Mouse (Mus musculus) erythroblast, embryonic 14.5 days (primary cell): ENCODE measurements around the gene Vwa2. TPM values are rescaled to one million over a fixed set of nuclear protein-coding genes. Genes with fewer than 3 reads are reported as not detected.

Experiments
- H3K27me3 ChIP-seq: 2 replicates; pipeline ENCODE4 v1.6.1; 2012; ENCODE audit warnings: inconsistent platforms; ENCODE audit not compliant: control insufficient read depth
- H3K36me3 ChIP-seq: 2 replicates; pipeline ENCODE4 v1.6.1; 2012; ENCODE audit warnings: mild to moderate bottlenecking, inconsistent platforms; ENCODE audit not compliant: control insufficient read depth
- H3K4me1 ChIP-seq: 2 replicates; pipeline ENCODE4 v1.6.1; 2012; ENCODE audit warnings: inconsistent platforms; ENCODE audit not compliant: control insufficient read depth
- H3K4me3 ChIP-seq: replicated peaks from 2 replicates; pipeline ENCODE3; 2012; ENCODE audit warnings: moderate library complexity, mild to moderate bottlenecking, inconsistent platforms
- H3K9me3 ChIP-seq: 2 replicates; pipeline ENCODE4 v1.6.1; 2012; ENCODE audit warnings: low read length, inconsistent platforms, mixed read lengths; ENCODE audit not compliant: control insufficient read depth
- GATA1 ChIP-seq: IDR thresholded peaks from 2 replicates; pipeline ENCODE4 v1.6.1; 2012; ENCODE audit warnings: low read length, inconsistent platforms, mixed read lengths
- TAL1 ChIP-seq: IDR thresholded peaks from 3 replicates; pipeline ENCODE4 v1.6.1; 2012; ENCODE audit warnings: low read length, inconsistent platforms, mixed read lengths
- polyA plus RNA-seq: library from polyadenylated mRNA; stranded (reverse); fragments of >175 nt; gene quantifications from 2 replicates; pipeline ENCODE4 v1.2.3, GENCODE M21; 2012

Gene Vwa2
- polyA plus RNA-seq, 1 experiment = not detected

DNA sequence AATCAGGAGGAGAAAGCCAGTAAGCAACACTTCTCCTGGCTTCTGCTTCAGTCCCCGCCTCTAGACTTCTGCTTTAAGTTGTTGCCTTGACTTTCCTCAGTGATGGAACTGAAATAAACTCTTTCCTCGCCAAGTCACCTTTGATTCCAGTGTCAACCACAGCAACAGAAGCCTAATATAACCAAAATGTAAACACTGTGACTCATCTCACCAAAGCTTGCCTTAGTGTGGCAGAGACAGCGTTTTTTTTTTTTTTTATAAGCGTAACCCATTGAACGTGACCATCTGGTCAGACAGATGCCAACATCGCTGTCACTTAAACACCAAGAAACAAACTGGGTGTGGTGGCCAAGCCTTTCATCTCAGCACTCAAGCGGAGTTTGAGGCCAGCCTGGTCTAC lies 68.2 kb downstream of the Vwa2 start:
- TF ChIP-seq TAL1 (no peak), GATA1 (no peak)
- Histone ChIP-seq H3K9me3 (peaks cover 5% of the 10 kb centered on the region; the same call in 1 of the 2 replicates), H3K4me3 (no peak overlapping the region), H3K4me1 (no peaks in the 10 kb centered on the region), H3K27me3 (no peaks in the 10 kb centered on the region), H3K36me3 (no peaks in the 10 kb centered on the region)

DNA sequence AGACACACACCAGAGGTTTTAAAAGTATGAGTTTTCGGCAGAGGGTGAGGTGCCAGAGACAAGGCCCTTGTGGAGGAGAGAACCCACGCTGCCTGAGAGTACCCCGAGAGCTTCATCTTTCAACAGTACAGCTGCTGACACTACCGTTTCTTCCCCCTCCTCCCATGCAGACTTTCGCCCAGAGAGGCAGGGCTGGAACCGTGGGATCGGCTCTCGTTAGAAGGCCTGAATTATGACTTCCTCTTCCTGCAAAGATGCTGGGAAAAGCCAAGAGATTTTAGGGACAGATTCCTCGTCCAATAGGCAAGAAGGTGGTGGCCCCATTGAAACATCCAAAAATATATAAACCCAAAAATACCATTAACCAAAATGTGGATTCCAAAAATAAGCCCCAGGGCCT lies 70.2 kb downstream of the Vwa2 start:
- H3K9me3 ChIP-seq = peaks cover 2% of the 10 kb centered on the region; the same call in 1 of the 2 replicates
- no peak for TF ChIP-seq GATA1
- no peak for TF ChIP-seq TAL1
- no peak overlapping the region for H3K4me3 ChIP-seq
- no peaks in the 10 kb centered on the region for H3K36me3 ChIP-seq
- no peaks in the 10 kb centered on the region for H3K27me3 ChIP-seq
- H3K4me1 ChIP-seq = no peaks in the 10 kb centered on the region

DNA sequence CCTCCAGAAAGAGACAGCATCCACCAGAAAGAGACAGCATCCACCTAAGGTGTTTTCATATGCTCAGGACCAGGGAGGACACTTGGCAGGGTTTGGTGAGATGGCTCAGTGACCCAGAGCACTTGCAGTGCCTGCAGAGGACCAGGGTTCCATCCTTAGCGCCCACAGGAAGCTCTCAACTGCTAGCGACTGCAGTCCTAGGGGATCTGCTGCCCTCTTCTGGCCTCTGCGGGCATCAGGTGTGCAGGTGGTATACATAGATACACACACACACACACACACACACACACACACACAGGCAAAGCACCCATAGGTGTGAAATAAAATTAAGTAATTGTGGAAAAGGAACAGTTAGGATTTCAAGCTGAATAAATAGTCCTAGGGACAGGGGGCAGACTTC lies 70.8 kb downstream of the Vwa2 start:
- Histone ChIP-seq H3K27me3 (no peaks in the 10 kb centered on the region), H3K9me3 (peaks cover 2% of the 10 kb centered on the region; the same call in 1 of the 2 replicates), H3K36me3 (no peaks in the 10 kb centered on the region), H3K4me3 (no peak overlapping the region), H3K4me1 (no peaks in the 10 kb centered on the region)
- no peak for TF ChIP-seq TAL1
- TF ChIP-seq GATA1 = no peak

GRCm38 (mm10) chr19:56945621-56946020 lies 71.6 kb downstream of the Vwa2 start:
- Histone ChIP-seq H3K9me3 (peaks cover 2% of the 10 kb centered on the region; the same call in 1 of the 2 replicates), H3K4me3 (no peak overlapping the region), H3K4me1 (no peaks in the 10 kb centered on the region), H3K36me3 (no peaks in the 10 kb centered on the region), H3K27me3 (no peaks in the 10 kb centered on the region)
- no peak for TF ChIP-seq GATA1
- TF ChIP-seq TAL1 = no peak

DNA sequence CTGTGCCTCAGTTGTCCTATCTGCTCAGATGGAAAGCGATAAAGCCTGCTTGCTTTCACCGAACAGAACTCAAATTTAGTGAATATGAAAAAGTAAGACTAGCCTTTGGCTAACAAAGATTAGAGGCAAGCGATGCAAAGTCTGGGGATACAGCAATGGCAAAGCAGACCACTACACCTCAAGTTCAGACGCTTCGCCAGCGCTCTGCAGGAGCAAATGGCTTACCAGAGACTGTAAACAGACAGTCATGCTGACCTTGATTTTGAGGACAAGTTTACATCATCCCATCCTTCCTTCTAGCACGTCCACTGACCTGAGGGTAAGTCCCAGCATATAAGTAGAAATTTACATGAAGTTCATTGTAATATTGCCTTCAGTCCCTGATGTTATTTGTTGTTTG lies 72.2 kb downstream of the Vwa2 start:
- H3K4me1 ChIP-seq = no peaks in the 10 kb centered on the region
- no peak for TF ChIP-seq TAL1
- no peak for TF ChIP-seq GATA1
- H3K27me3 ChIP-seq = no peaks in the 10 kb centered on the region
- no peak overlapping the region for H3K4me3 ChIP-seq
- H3K9me3 ChIP-seq = peaks cover 2% of the 10 kb centered on the region; the same call in 1 of the 2 replicates
- H3K36me3 ChIP-seq = no peaks in the 10 kb centered on the region

- TF ChIP-seq GATA1 = no peak
- no peak for TF ChIP-seq TAL1
- Histone ChIP-seq H3K9me3 (peaks cover 2% of the 10 kb centered on the region; the same call in 1 of the 2 replicates), H3K4me3 (no peak overlapping the region)
Measured at GRCm38 (mm10) chr19:56946727-56947126, 72.7 kb downstream of the Vwa2 start.

GRCm38 (mm10) chr19:56947971-56948610 lies 74.0 kb downstream of the Vwa2 start:
- no peak overlapping the region for H3K4me3 ChIP-seq
- H3K27me3 ChIP-seq = no peaks in the 10 kb centered on the region
- H3K4me1 ChIP-seq = no peaks in the 10 kb centered on the region
- no peaks in the 10 kb centered on the region for H3K36me3 ChIP-seq
- TF ChIP-seq TAL1 (no peak), GATA1 (no peak)
- H3K9me3 ChIP-seq = peaks cover 2% of the 10 kb centered on the region; the same call in 1 of the 2 replicates

More at GRCm38 (mm10) chr19:56946727-56947126, 72.7 kb downstream of the Vwa2 start:
- Histone ChIP-seq H3K27me3 (no peaks in the 10 kb centered on the region), H3K36me3 (no peaks in the 10 kb centered on the region), H3K4me1 (no peaks in the 10 kb centered on the region)

DNA sequence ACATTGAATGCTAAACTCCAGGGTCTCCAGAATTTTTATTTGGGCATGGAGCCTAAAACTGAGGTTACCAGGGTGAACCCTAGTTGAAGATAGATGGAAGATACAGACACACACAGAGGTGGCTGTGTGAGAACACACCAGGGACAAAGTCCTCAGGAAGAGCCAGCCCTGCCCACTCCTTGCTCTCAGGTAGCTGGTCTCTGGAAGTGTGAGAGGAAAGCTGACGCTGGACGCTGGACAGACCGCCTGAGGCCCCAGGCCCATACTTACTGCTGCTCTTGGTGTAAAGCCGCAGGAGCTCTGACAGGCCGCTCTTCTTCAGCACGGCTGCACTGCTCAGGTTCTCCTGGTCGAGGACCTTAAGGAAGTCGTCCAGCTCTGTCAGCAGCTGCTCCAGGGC lies 75.8 kb downstream of the Vwa2 start:
- no peak for TF ChIP-seq GATA1
- no peak for TF ChIP-seq TAL1
- no peaks in the 10 kb centered on the region for H3K9me3 ChIP-seq
- H3K4me1 ChIP-seq = no peaks in the 10 kb centered on the region
- no peaks in the 10 kb centered on the region for H3K36me3 ChIP-seq
- H3K27me3 ChIP-seq = no peaks in the 10 kb centered on the region
- no peak overlapping the region for H3K4me3 ChIP-seq

DNA sequence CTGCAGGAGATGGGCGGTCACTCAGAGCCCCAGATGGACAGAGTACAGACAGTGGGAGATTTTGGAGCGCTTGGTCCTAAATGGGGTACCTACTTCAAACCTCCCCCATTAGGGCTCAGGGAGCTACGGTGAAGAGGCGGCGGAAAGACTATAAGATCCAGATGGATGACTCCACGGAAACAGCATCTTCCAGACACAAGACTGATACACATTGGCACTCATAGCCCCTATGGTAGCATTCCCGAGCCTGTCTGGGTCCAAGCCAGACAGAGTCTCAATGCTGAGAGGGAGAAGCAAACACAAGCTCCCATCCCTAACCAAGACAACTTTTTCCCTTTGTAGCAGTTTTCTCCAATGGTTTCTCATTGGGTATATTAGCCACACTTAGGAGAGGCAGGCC lies 76.8 kb downstream of the Vwa2 start:
- Histone ChIP-seq H3K4me3 (no peak overlapping the region), H3K4me1 (no peaks in the 10 kb centered on the region), H3K36me3 (no peaks in the 10 kb centered on the region), H3K9me3 (no peaks in the 10 kb centered on the region), H3K27me3 (no peaks in the 10 kb centered on the region)
- TF ChIP-seq TAL1 (no peak), GATA1 (no peak)
